Mouse (Mus musculus) heart, embryonic 15.5 days (tissue): ENCODE results near the gene Trmt10b. TPM values are rescaled to one million over a fixed set of nuclear protein-coding genes. Genes with fewer than 3 reads are reported as not detected.

ENCODE experiments used
- ATAC-seq: fragments of 200-750 bp; cut with Nextera tagmentation; replicated peaks from 2 replicates; pipeline ENCODE4 v1.8.0; 2017; ENCODE audit warnings: low read depth, moderate TSS enrichment; ENCODE audit not compliant: insufficient number of reproducible peaks, insufficient read depth, low FRiP score
- H3K27ac ChIP-seq: fragments of 300-500 bp; sonication (generic); 2 replicates; pipeline ENCODE4 v1.5.1; 2015; ENCODE audit warnings: mild to moderate bottlenecking, inconsistent platforms
- H3K27me3 ChIP-seq: fragments of 300-500 bp; sonication (generic); 2 replicates; pipeline ENCODE4 v1.6.1; 2015; ENCODE audit warnings: inconsistent platforms
- H3K36me3 ChIP-seq: fragments of 300-500 bp; sonication (generic); 2 replicates; pipeline ENCODE4 v1.6.1; 2015; ENCODE audit warnings: mild to moderate bottlenecking, inconsistent platforms
- H3K4me1 ChIP-seq: fragments of 300-500 bp; sonication (generic); replicated peaks from 2 replicates; pipeline ENCODE4 v1.6.1; 2015; ENCODE audit warnings: inconsistent platforms
- H3K4me2 ChIP-seq: fragments of 300-500 bp; sonication (generic); 2 replicates; pipeline ENCODE4 v1.6.1; 2015; ENCODE audit warnings: inconsistent platforms, mild to moderate bottlenecking, moderate library complexity
- H3K4me3 ChIP-seq: fragments of 300-500 bp; sonication (generic); 2 replicates; pipeline ENCODE4 v1.5.1; 2015; ENCODE audit warnings: mild to moderate bottlenecking, inconsistent platforms
- H3K9ac ChIP-seq: fragments of 300-500 bp; sonication (generic); 2 replicates; pipeline ENCODE4 v1.6.1; 2015; ENCODE audit warnings: mild to moderate bottlenecking, inconsistent platforms
- H3K9me3 ChIP-seq: fragments of 300-500 bp; sonication (generic); replicated peaks from 2 replicates; pipeline ENCODE4 v1.6.1; 2016; ENCODE audit warnings: inconsistent platforms
- WGBS: fragments of 180-500 bp; shearing (Covaris S2); methylation state at CpG from one replicate; pipeline ENCODE4 v1.1.7; 2015; ENCODE audit warnings: mixed read lengths; 5-methylcytosine and 5-hydroxymethylcytosine counted together
- polyA plus RNA-seq: library from polyadenylated mRNA; unstranded; fragments of >200 nt; fragmentation: Nextera tagmentation; extraction: Ambion mirVana; gene quantifications from 2 replicates; pipeline ENCODE4 v1.2.1, GENCODE M21; 2015

Trmt10b gene
- polyA plus RNA-seq, 1 experiment from 2014 or later, result 9.6 TPM

GRCm38 (mm10) chr4:45286318-45286717, 10.6 kb upstream of the Trmt10b start:
- H3K36me3 ChIP-seq, result no peaks in the 10 kb centered on the region
- H3K9ac ChIP-seq, result no peak overlapping the region
- H3K27me3 ChIP-seq, result no peaks in the 10 kb centered on the region
- 44% methylated on average over 3 of the region's 3 CpGs for WGBS
- H3K4me3 ChIP-seq, result no peak overlapping the region
- no peak for ATAC-seq
- no peaks in the 10 kb centered on the region for H3K4me1 ChIP-seq
- H3K9me3 ChIP-seq, result no peaks in the 10 kb centered on the region
- no peak overlapping the region for H3K4me2 ChIP-seq
- H3K27ac ChIP-seq, result no peak overlapping the region

- H3K4me1 ChIP-seq, result no peaks in the 10 kb centered on the region
- WGBS, result 76% methylated on average over 5 of the region's 5 CpGs
- no peaks in the 10 kb centered on the region for H3K36me3 ChIP-seq
- H3K4me2 ChIP-seq, result no peak overlapping the region
- H3K9ac ChIP-seq, result no peak overlapping the region
- ATAC-seq, result no peak
- H3K27me3 ChIP-seq, result no peaks in the 10 kb centered on the region
- no peak overlapping the region for H3K27ac ChIP-seq
- no peaks in the 10 kb centered on the region for H3K9me3 ChIP-seq
- no peak overlapping the region for H3K4me3 ChIP-seq
Observed at GRCm38 (mm10) chr4:45287906-45288305, 9.0 kb upstream of the Trmt10b start.

GRCm38 (mm10) chr4:45305536-45305935, 8.6 kb downstream of the Trmt10b start:
- no peak overlapping the region for H3K27ac ChIP-seq
- no peaks in the 10 kb centered on the region for H3K4me1 ChIP-seq
- no peak overlapping the region for H3K4me2 ChIP-seq
- H3K36me3 ChIP-seq, result peaks cover 60% of the 10 kb centered on the region
- ATAC-seq, result no peak
- no peaks in the 10 kb centered on the region for H3K27me3 ChIP-seq
- no peaks in the 10 kb centered on the region for H3K9me3 ChIP-seq
- H3K9ac ChIP-seq, result no peak overlapping the region
- no peak overlapping the region for H3K4me3 ChIP-seq
- 94% methylated on average over 14 of the region's 14 CpGs for WGBS

GRCm38 (mm10) chr4:45308046-45308445, 11.1 kb downstream of the Trmt10b start:
- Histone ChIP-seq H3K9me3 (no peaks in the 10 kb centered on the region), H3K4me3 (no peak overlapping the region), H3K27ac (no peak overlapping the region), H3K4me1 (no peaks in the 10 kb centered on the region), H3K36me3 (peaks cover 40% of the 10 kb centered on the region), H3K27me3 (no peaks in the 10 kb centered on the region), H3K9ac (no peak overlapping the region), H3K4me2 (no peak overlapping the region)
- ATAC-seq, result no peak
- whole genome bisulfite sequencing, result 44% methylated on average over 11 of the region's 11 CpGs

GRCm38 (mm10) chr4:45308606-45309005, 11.7 kb downstream of the Trmt10b start:
- WGBS, result 81% methylated on average over 6 of the region's 6 CpGs
- peaks cover 37% of the 10 kb centered on the region for H3K36me3 ChIP-seq
- H3K27ac ChIP-seq, result no peak overlapping the region
- no peak for ATAC-seq
- H3K9me3 ChIP-seq, result no peaks in the 10 kb centered on the region
- no peaks in the 10 kb centered on the region for H3K27me3 ChIP-seq
- no peak overlapping the region for H3K4me2 ChIP-seq
- H3K4me3 ChIP-seq, result no peak overlapping the region
- H3K4me1 ChIP-seq, result no peaks in the 10 kb centered on the region
- no peak overlapping the region for H3K9ac ChIP-seq

GRCm38 (mm10) chr4:45311056-45311455, 14.1 kb downstream of the Trmt10b start:
- Histone ChIP-seq H3K4me1 (no peaks in the 10 kb centered on the region), H3K27me3 (no peaks in the 10 kb centered on the region), H3K4me2 (no peak overlapping the region), H3K9me3 (no peaks in the 10 kb centered on the region), H3K9ac (no peak overlapping the region), H3K4me3 (no peak overlapping the region), H3K27ac (no peak overlapping the region), H3K36me3 (peaks cover 27% of the 10 kb centered on the region)
- no peak for ATAC-seq
- 93% methylated on average over 2 of the region's 2 CpGs for WGBS

- H3K27me3 ChIP-seq, result peaks cover 27% of the 10 kb centered on the region
- H3K9me3 ChIP-seq, result no peaks in the 10 kb centered on the region
- peak overlapping the region; percentile 88 for H3K27ac ChIP-seq
- peak overlapping the region; percentile 83 for H3K9ac ChIP-seq
- H3K4me1 ChIP-seq, result peaks cover 10% of the 10 kb centered on the region
- peak; percentile 89 for ATAC-seq
- WGBS, result under 1% methylated on average over 56 of the region's 56 CpGs
- H3K36me3 ChIP-seq, result peaks cover 20% of the 10 kb centered on the region
- H3K4me3 ChIP-seq, result peak overlapping the region; percentile 84
- H3K4me2 ChIP-seq, result peak overlapping the region; percentile 72
Observed at GRCm38 (mm10) chr4:45320159-45320816, 23.4 kb downstream of the Trmt10b start.

GRCm38 (mm10) chr4:45331139-45331538, 34.2 kb downstream of the Trmt10b start:
- 68% methylated on average over 7 of the region's 7 CpGs for WGBS
- H3K4me1 ChIP-seq, result no peaks in the 10 kb centered on the region

GRCm38 (mm10) chr4:45332466-45332865, 35.5 kb downstream of the Trmt10b start:
- H3K27ac ChIP-seq, result no peak overlapping the region
- 47% methylated on average over 3 of the region's 3 CpGs for WGBS

More at GRCm38 (mm10) chr4:45331139-45331538, 34.2 kb downstream of the Trmt10b start:
- H3K4me2 ChIP-seq, result no peak overlapping the region
- no peaks in the 10 kb centered on the region for H3K36me3 ChIP-seq
- no peak overlapping the region for H3K27ac ChIP-seq
- no peaks in the 10 kb centered on the region for H3K9me3 ChIP-seq
- H3K4me3 ChIP-seq, result no peak overlapping the region
- H3K27me3 ChIP-seq, result no peaks in the 10 kb centered on the region
- H3K9ac ChIP-seq, result no peak overlapping the region
- no peak for ATAC-seq

GRCm38 (mm10) chr4:45341226-45341625, 44.3 kb downstream of the Trmt10b start:
- H3K9ac ChIP-seq, result peak overlapping the region; percentile 96; the same call in 1 of the 2 replicates
- peak overlapping the region; percentile 87 for H3K4me2 ChIP-seq
- peaks cover 12% of the 10 kb centered on the region for H3K4me1 ChIP-seq
- ATAC-seq, result no peak
- WGBS, result 54% methylated on average over 9 of the region's 9 CpGs
- peak overlapping the region; percentile 99 for H3K27ac ChIP-seq
- H3K9me3 ChIP-seq, result no peaks in the 10 kb centered on the region
- no peaks in the 10 kb centered on the region for H3K27me3 ChIP-seq
- peak overlapping the region; percentile 78 for H3K4me3 ChIP-seq
- H3K36me3 ChIP-seq, result 0 out of 2 replicates have a peak, but pooled peaks cover 3% of the 10 kb centered on the region

More at GRCm38 (mm10) chr4:45332466-45332865, 35.5 kb downstream of the Trmt10b start:
- H3K27me3 ChIP-seq, result no peaks in the 10 kb centered on the region
- no peak overlapping the region for H3K9ac ChIP-seq
- ATAC-seq, result no peak
- no peaks in the 10 kb centered on the region for H3K36me3 ChIP-seq
- no peak overlapping the region for H3K4me3 ChIP-seq
- no peaks in the 10 kb centered on the region for H3K9me3 ChIP-seq
- no peak overlapping the region for H3K4me2 ChIP-seq
- H3K4me1 ChIP-seq, result no peaks in the 10 kb centered on the region

GRCm38 (mm10) chr4:45341669-45342249, 44.8 kb downstream of the Trmt10b start, which contains the start of gene Dcaf10:
Dcaf10 (plus strand) TSS chr4:45342101.
- Histone ChIP-seq H3K9me3 (no peaks in the 10 kb centered on the region), H3K9ac (peak within 1 kb of the TSS; percentile 96), H3K4me2 (peak within 1 kb of the TSS; percentile 87), H3K4me1 (peaks cover 12% of the 10 kb centered on the region), H3K36me3 (0 out of 2 replicates have a peak, but pooled peaks cover 5% of the 10 kb centered on the region), H3K27me3 (no peaks in the 10 kb centered on the region), H3K27ac (peak within 1 kb of the TSS; percentile 99), H3K4me3 (peak within 1 kb of the TSS; percentile 78)
- under 1% methylated on average over 40 of the region's 42 CpGs for WGBS
- peak; percentile 92 for ATAC-seq
